Mouse (Mus musculus): ENCODE measurements at regions not wholly inside any gene's neighbourhood (a gene's known extent, or its start where the extent isn't known, plus 50 kb on each side); places are given as distances from the start of the nearest gene placed in this dataset.

DNA sequence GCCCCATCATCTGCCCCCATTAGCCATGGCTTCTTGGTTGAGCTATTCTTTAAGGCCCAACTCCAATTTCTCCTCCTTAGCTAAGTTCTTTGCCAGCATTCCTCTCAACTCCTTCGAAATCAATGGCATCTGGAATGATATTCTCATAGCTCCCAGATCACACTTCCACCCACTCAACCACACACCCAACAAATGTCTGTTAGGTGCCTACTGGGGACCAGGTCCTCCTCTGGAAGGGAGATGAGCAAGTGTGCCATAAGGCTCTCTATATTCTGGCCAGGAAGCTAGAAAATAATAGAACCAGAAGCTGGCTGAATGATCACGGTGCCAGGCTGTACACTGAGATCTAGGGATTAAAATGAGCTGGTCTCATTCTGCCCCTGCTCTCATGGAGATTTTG, 161.6 kb downstream of the Hibadh start:
- DNase-seq (ENCODE audit: low read depth, low spot score), result peak; percentile 18

GRCm38 (mm10) chr6:52479200-52479599, 161.0 kb downstream of the Hibadh start:
- DNase-seq (ENCODE audit: low read depth, low spot score), result no peak

GRCm38 (mm10) chr6:52481975-52482374, 158.2 kb downstream of the Hibadh start:
- DNase-seq (ENCODE audit: low read depth, low spot score), result no peak

GRCm38 (mm10) chr6:52486146-52486545, 154.0 kb downstream of the Hibadh start:
- DNase-seq (ENCODE audit: low read depth, low spot score), result no peak

- DNase-seq (ENCODE audit: low read depth, low spot score), result no peak
Measured at GRCm38 (mm10) chr6:52486655-52487054, 153.5 kb downstream of the Hibadh start.

DNA sequence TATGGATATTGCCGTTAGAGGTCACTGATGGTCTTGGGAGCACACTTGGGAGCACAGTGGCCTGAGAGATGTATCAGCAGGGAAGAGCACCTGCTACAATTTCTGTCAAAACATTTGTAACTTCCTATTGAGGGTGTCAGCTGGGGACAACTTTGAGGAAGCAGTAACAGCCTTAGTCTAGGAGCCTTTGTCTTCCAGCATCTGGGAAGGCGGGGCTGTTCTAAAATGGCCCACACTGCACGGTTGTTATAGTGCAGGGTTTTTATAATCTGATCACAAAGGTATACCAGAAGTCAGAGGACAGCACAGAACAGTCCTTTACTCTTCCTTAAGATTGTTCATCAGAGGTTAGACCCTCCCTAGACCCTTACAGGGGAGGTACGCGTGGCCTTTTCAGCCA, 152.3 kb downstream of the Hibadh start:
- no peak for DNase-seq (ENCODE audit: low read depth, low spot score)

- no peak for DNase-seq (ENCODE audit: low read depth, low spot score)
Measured at GRCm38 (mm10) chr6:52490264-52490775, 149.9 kb downstream of the Hibadh start.

GRCm38 (mm10) chr6:52495301-52495700, 144.9 kb downstream of the Hibadh start:
- DNase-seq (ENCODE audit: low read depth, low spot score), result no peak

- no peak for DNase-seq (ENCODE audit: low read depth, low spot score)
Measured at GRCm38 (mm10) chr6:52495855-52496254, 144.3 kb downstream of the Hibadh start.
